Mouse (Mus musculus) liver, embryonic 12.5 days (tissue): ENCODE measurements around the gene Ankrd28. TPM values are rescaled to one million over a fixed set of nuclear protein-coding genes. Genes with fewer than 3 reads are reported as not detected.
A peak's percentile ranks its signal among the peaks of the same experiment; 100 is the strongest.

ENCODE experiments used
- ATAC-seq: fragments of 200-750 bp; cut with Nextera tagmentation; 2 replicates; pipeline ENCODE4 v1.8.0; 2017; ENCODE audit warnings: moderate number of reproducible peaks, mild to moderate bottlenecking, moderate library complexity
- H3K27ac ChIP-seq: fragments of 300-500 bp; sonication (generic); 2 replicates; pipeline ENCODE4 v1.5.1; 2016; ENCODE audit warnings: mild to moderate bottlenecking
- H3K27me3 ChIP-seq: fragments of 300-500 bp; sonication (generic); replicated peaks from 2 replicates; pipeline ENCODE4 v1.6.1; 2016; ENCODE audit warnings: mild to moderate bottlenecking, moderate library complexity
- H3K36me3 ChIP-seq: fragments of 300-500 bp; sonication (generic); 2 replicates; pipeline ENCODE4 v1.6.1; 2016; ENCODE audit warnings: mild to moderate bottlenecking, moderate library complexity
- H3K4me1 ChIP-seq: fragments of 300-500 bp; sonication (generic); 2 replicates; pipeline ENCODE4 v1.6.1; 2016
- H3K4me2 ChIP-seq: fragments of 300-500 bp; sonication (generic); 2 replicates; pipeline ENCODE4 v1.6.1; 2016; ENCODE audit warnings: mild to moderate bottlenecking, moderate library complexity
- H3K4me3 ChIP-seq: fragments of 300-500 bp; sonication (generic); 2 replicates; pipeline ENCODE4 v1.5.1; 2016; ENCODE audit warnings: mild to moderate bottlenecking, moderate library complexity
- H3K9ac ChIP-seq: fragments of 300-500 bp; sonication (generic); 2 replicates; pipeline ENCODE4 v1.6.1; 2016; ENCODE audit warnings: mild to moderate bottlenecking, moderate library complexity
- H3K9me3 ChIP-seq: fragments of 300-500 bp; sonication (generic); replicated peaks from 2 replicates; pipeline ENCODE4 v1.6.1; 2016; ENCODE audit warnings: mild to moderate bottlenecking, moderate library complexity
- WGBS: fragments of 180-500 bp; shearing (Covaris S2); methylation state at CpG from one replicate; pipeline ENCODE4 v1.1.7; 2016; ENCODE audit not compliant: insufficient replicate concordance; 5-methylcytosine and 5-hydroxymethylcytosine counted together
- polyA plus RNA-seq: library from polyadenylated mRNA; unstranded; fragments of >200 nt; fragmentation: Nextera tagmentation; extraction: Ambion mirVana; gene quantifications from 2 replicates; pipeline ENCODE4 v1.2.1, GENCODE M21; 2016

Gene Ankrd28
- polyA plus RNA-seq, 1 experiment from 2014 or later, result 6.2 TPM

DNA sequence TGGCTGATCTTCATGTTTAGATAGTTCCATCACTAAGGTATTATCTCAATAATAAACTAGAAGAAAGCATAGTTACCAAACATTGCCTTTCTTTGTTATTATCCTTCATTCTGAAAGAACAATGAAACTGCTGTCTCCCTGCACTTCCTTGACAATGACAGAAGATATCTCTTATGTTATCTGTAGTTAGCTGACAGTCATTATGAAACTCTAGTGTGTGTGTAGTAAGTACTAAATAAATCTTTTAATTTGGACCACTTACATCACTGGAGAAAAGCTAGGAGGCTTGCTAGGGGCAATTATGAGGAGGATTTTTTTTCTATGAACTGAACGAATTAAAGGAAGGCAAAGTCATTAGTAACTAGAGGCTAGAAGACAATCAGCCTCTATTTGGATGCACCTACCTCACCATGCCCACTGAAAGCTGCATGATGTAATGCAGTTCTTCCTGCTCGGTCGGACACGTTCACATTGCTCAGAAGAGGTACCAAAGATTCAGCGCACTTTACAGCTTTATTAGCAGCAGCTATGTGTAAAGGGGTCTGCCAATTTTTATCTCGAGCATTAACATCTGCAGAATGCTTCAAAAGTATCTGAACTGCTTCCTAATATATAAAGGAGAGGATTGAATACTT, 82.1 kb downstream of the Ankrd28 start:
- WGBS, result 74% methylated on average over 6 of the region's 6 CpGs
- no peaks in the 10 kb centered on the region for H3K4me1 ChIP-seq
- H3K4me2 ChIP-seq, result no peak overlapping the region
- peaks cover 27% of the 10 kb centered on the region for H3K36me3 ChIP-seq
- ATAC-seq, result no peak
- H3K27me3 ChIP-seq, result no peaks in the 10 kb centered on the region
- H3K27ac ChIP-seq, result no peak overlapping the region
- H3K9me3 ChIP-seq, result no peaks in the 10 kb centered on the region
- H3K9ac ChIP-seq, result no peak overlapping the region
- H3K4me3 ChIP-seq, result no peak overlapping the region

DNA sequence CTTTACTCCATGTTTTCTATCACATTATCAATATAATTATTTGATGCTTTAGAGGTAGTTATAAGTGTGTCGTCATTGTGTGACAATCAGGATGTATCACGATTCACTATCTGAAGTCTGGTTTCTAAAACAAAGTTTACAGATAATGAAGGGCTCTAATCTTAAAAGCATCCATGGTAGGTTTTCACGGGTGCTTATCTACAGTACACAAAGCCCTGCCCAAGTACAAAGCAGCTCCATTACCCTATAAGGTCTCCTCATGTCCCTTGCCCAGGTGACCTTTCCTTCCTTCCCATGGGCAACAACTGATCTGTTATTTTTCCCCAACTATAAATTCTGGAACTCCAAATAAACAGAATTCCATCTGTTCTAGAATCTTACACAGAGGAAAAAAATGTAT, 87.9 kb downstream of the Ankrd28 start:
- H3K4me1 ChIP-seq, result peaks cover 6% of the 10 kb centered on the region; the same call in 1 of the 2 replicates
- WGBS, result 27% methylated on average over 3 of the region's 3 CpGs

DNA sequence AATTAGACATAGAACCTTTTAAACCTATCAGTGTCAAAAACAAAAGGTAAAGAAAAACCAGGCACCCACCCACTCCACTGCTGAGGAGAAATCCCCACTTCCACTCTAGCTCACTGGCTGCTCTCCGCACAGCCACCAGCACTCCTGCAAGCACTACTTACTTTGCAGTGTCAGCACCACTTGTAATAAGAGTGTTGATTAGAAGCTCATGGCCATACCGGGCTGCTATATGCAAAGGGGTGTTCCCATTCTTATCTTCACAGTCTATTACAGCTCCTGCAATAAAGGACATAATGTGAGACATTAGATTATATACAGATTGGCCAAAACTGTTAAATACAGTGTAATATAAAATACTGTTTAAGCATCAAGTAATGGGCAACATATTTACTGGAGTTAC, 95.6 kb downstream of the Ankrd28 start:
- peaks cover 32% of the 10 kb centered on the region for H3K36me3 ChIP-seq
- H3K9me3 ChIP-seq, result no peaks in the 10 kb centered on the region
- H3K4me2 ChIP-seq, result no peak overlapping the region
- 61% methylated on average over 2 of the region's 2 CpGs for WGBS
- H3K4me1 ChIP-seq, result peaks cover 11% of the 10 kb centered on the region
- no peak overlapping the region for H3K4me3 ChIP-seq
- no peak overlapping the region for H3K9ac ChIP-seq
- peak; percentile 72 for ATAC-seq
- H3K27me3 ChIP-seq, result no peaks in the 10 kb centered on the region
- no peak overlapping the region for H3K27ac ChIP-seq

More for the DNA sequence above, 87.9 kb downstream of the Ankrd28 start:
- no peak overlapping the region for H3K27ac ChIP-seq
- ATAC-seq, result no peak
- H3K9me3 ChIP-seq, result no peaks in the 10 kb centered on the region
- H3K9ac ChIP-seq, result no peak overlapping the region
- H3K36me3 ChIP-seq, result peaks cover 52% of the 10 kb centered on the region
- H3K27me3 ChIP-seq, result no peaks in the 10 kb centered on the region
- H3K4me3 ChIP-seq, result no peak overlapping the region
- no peak overlapping the region for H3K4me2 ChIP-seq

DNA sequence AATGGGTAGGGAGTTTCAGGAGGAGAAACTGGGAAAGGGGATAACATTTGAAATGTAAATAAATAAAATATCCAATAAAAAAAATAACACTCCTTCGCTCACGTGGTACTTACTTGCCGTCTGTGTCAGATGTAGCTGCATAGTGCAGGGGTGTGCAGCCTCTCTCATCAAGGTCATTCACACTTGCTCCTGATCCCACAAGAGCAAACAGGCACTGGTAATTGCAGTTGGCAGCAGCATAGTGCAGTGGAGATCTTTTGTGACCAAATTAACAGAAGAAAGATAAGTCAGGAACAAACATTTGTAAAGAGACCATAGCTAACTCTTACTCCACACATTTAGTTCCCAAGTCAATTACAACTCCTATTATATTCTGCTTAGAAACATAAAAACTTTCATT, 102.9 kb downstream of the Ankrd28 start:
- H3K4me3 ChIP-seq, result no peak overlapping the region
- no peaks in the 10 kb centered on the region for H3K27me3 ChIP-seq
- H3K36me3 ChIP-seq, result peaks cover 28% of the 10 kb centered on the region
- ATAC-seq, result no peak
- peaks cover 15% of the 10 kb centered on the region; the same call in 1 of the 2 replicates for H3K4me1 ChIP-seq
- H3K9ac ChIP-seq, result no peak overlapping the region
- no peak overlapping the region for H3K27ac ChIP-seq
- WGBS, result 87% methylated on average over 3 of the region's 3 CpGs
- no peaks in the 10 kb centered on the region for H3K9me3 ChIP-seq
- H3K4me2 ChIP-seq, result no peak overlapping the region

DNA sequence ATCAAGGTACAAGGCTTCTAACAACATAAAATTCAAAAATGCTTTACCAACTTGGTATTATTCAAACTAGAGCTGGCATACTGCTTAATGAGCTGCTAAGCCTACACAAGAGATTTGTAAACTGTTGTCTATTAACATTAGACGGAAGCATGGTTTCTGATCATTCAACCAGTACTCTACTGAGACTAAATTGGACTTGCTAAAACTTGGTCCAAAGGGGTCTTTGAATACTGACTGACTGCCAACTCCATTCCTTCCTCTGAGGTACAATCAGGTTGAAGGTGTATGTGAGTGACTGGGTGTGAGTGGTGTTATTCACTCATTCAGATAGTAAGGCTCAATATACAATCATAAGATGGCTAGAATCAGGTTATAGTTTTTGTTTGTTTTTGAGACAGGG, 107.7 kb downstream of the Ankrd28 start:
- Histone ChIP-seq H3K4me2 (no peak overlapping the region), H3K4me3 (no peak overlapping the region), H3K9ac (no peak overlapping the region), H3K27ac (no peak overlapping the region), H3K4me1 (peaks cover 36% of the 10 kb centered on the region), H3K9me3 (no peaks in the 10 kb centered on the region), H3K27me3 (no peaks in the 10 kb centered on the region), H3K36me3 (peaks cover 45% of the 10 kb centered on the region)
- ATAC-seq, result no peak
- 91% methylated on average over 1 of the region's 1 CpGs for WGBS

DNA sequence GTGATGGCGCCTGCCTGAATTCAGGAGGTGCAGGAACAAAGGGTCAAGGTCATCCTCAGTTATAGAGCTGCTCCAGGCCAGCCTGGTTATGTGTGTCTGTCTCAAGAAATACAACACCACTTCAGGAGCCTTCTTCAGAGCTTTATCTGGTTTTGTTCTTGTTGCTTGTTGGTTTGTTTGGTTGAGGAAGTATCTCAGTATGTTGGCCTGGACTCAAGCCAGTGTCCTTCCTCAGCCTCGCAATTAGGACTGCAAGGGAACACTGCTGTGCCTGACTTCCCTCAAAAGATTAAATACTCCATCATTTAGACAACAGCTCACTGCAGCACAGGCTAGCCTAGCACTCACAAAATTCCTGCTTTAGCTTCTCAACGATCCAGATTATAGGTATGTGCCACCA, 109.2 kb downstream of the Ankrd28 start:
- Histone ChIP-seq H3K27ac (no peak overlapping the region), H3K4me1 (peaks cover 37% of the 10 kb centered on the region), H3K4me2 (no peak overlapping the region), H3K9me3 (no peaks in the 10 kb centered on the region), H3K27me3 (no peaks in the 10 kb centered on the region), H3K36me3 (peaks cover 51% of the 10 kb centered on the region), H3K4me3 (no peak overlapping the region), H3K9ac (no peak overlapping the region)
- ATAC-seq, result no peak
- 75% methylated on average over 3 of the region's 3 CpGs for WGBS

DNA sequence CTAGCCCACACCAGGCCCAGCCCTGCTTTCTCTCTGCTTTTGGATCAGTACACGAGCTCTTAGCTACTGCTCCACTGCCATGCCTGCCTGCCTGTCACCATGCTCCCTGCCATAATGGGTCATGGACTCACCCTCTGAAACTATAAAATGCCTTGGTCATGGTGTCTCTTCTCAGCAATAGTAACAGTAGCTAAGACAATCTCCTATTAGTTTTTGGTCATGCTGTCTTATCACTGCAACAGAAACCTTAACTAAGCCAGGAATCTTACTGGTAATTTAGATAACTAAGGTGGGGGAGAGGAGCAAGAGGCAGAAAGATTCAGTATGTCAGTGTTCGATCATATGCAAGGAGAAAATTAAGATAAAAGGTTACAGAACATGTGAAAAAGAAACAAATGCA, 112.1 kb downstream of the Ankrd28 start:
- Histone ChIP-seq H3K4me3 (no peak overlapping the region), H3K9me3 (no peaks in the 10 kb centered on the region), H3K36me3 (peaks cover 63% of the 10 kb centered on the region), H3K9ac (no peak overlapping the region; the same call in 1 of the 2 replicates), H3K4me2 (0 out of 2 replicates have a peak overlapping the region, but pooled peaks have one; percentile 0), H3K27ac (peak overlapping the region; percentile 70), H3K27me3 (no peaks in the 10 kb centered on the region), H3K4me1 (peaks cover 46% of the 10 kb centered on the region)
- ATAC-seq, result peak; percentile 59
- 50% methylated on average over 2 of the region's 2 CpGs for WGBS

DNA sequence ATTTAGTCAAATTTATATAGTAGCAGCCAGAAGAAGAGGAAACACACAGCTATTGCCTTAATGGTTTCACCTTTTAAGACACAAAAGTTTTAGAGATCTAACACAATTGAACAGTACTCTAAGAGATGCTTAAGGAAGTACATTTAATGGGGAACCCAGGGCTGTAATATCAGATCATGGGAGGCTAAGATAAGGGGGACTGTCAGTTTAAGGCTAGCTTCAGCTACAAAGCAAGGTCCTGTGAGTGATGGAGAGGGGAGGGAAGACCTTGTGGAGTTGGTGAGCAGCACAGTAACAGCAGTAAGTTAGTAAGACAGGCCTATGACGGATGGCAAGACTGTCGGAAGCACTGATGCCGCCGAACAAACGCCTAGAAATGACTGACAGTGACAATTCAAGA, 113.1 kb downstream of the Ankrd28 start:
- Histone ChIP-seq H3K4me1 (peaks cover 46% of the 10 kb centered on the region), H3K9ac (no peak overlapping the region), H3K27ac (peak overlapping the region; percentile 70), H3K4me2 (no peak overlapping the region), H3K27me3 (no peaks in the 10 kb centered on the region), H3K36me3 (peaks cover 67% of the 10 kb centered on the region), H3K9me3 (no peaks in the 10 kb centered on the region), H3K4me3 (no peak overlapping the region)
- WGBS, result 78% methylated on average over 5 of the region's 5 CpGs
- ATAC-seq, result peak; percentile 49; the same call in 1 of the 2 replicates

DNA sequence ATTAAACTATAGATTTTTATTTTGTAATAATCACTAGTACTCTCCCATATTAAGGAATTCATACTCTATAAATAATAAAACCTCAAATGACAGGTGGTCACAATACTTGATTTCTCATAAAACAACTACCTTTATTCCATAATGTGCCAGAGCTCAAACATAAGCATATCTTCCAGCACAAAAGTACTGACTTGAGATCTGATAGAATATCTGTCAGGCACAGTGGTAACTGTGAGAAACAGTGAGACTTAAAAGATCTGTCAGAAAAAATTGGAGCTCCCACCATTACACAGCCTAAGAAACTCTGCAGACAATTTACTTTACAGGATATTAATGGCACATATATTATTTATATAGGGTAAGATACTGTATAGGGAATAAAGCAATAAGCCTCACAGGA, 114.8 kb downstream of the Ankrd28 start:
- H3K4me2 ChIP-seq, result 0 out of 2 replicates have a peak overlapping the region, but pooled peaks have one; percentile 14
- peaks cover 69% of the 10 kb centered on the region for H3K36me3 ChIP-seq
- no peak overlapping the region for H3K4me3 ChIP-seq
- H3K4me1 ChIP-seq, result peaks cover 48% of the 10 kb centered on the region
- peak; percentile 51; the same call in 1 of the 2 replicates for ATAC-seq
- H3K27me3 ChIP-seq, result no peaks in the 10 kb centered on the region
- no peaks in the 10 kb centered on the region for H3K9me3 ChIP-seq
- H3K9ac ChIP-seq, result no peak overlapping the region
- no peak overlapping the region for H3K27ac ChIP-seq

DNA sequence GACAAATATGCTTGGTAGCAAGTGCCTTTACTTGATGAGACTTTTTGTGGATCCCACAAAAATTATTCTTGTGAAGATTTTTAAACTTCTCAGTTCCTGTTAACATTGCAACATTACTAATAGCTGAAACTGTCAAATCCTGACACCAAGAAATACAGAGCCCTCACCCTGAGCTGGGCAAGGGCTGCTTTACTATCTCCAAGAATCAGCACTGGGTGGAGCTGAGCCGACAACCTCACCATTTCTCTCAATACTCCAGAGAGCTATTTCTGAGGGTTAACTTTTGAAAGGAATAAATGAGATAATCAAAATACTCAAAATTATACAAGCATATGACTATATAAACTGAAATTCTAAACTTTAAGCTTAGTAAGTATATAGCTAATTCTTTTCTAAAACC, 121.1 kb downstream of the Ankrd28 start:
- 31% methylated on average over 1 of the region's 1 CpGs for WGBS
- no peak overlapping the region for H3K4me3 ChIP-seq

DNA sequence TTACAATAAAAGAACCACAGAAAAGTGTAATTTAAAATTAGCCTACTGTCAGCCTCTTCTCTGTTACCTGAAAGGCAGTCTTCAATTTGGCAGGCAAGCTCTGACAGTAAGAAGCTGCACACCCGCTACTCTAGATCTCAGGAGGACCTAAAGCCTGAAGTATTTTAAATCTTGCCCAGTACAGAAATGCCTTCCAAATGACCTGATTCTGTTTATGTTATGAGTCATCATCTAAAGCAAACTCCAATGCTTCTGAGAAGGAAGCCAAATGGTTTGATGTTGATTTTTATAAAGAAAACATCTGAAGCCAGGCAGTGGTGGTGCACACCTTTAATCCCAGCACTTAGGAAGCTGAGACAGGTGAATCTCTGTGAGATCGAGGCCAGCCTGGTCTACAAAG, 130.1 kb downstream of the Ankrd28 start:
- Histone ChIP-seq H3K27ac (no peak overlapping the region), H3K36me3 (peaks cover 65% of the 10 kb centered on the region), H3K9ac (no peak overlapping the region), H3K9me3 (no peaks in the 10 kb centered on the region), H3K4me1 (no peaks in the 10 kb centered on the region), H3K4me3 (no peak overlapping the region), H3K27me3 (no peaks in the 10 kb centered on the region), H3K4me2 (no peak overlapping the region)
- 80% methylated on average over 2 of the region's 2 CpGs for WGBS
- ATAC-seq, result no peak

More for the DNA sequence above, 121.1 kb downstream of the Ankrd28 start:
- H3K9me3 ChIP-seq, result no peaks in the 10 kb centered on the region
- H3K9ac ChIP-seq, result no peak overlapping the region
- no peak overlapping the region for H3K4me2 ChIP-seq
- H3K27me3 ChIP-seq, result no peaks in the 10 kb centered on the region
- peaks cover 54% of the 10 kb centered on the region for H3K36me3 ChIP-seq
- no peak overlapping the region for H3K27ac ChIP-seq
- peak; percentile 81 for ATAC-seq
- peaks cover 27% of the 10 kb centered on the region for H3K4me1 ChIP-seq

DNA sequence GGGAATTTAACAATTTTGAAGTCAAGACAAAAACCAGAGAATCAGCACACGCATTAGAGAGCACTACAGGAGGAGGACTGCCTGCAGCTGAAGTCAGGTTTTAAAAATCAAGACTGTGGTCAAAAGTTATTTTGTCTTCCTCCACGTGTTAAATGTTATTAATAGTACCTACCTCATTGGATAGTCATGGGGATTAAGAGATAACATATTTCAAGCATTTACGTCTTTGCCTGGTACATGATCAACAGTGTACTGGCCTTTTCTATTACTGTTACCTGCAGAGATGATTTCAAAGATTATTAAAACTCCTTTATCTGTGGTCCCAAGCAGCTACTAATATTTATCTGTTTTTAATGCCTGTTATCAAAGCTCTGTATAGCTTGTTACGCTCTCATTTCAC, 132.7 kb downstream of the Ankrd28 start:
- WGBS, result 73% methylated on average over 4 of the region's 4 CpGs
- H3K27ac ChIP-seq, result no peak overlapping the region
- no peak overlapping the region for H3K4me2 ChIP-seq
- H3K4me1 ChIP-seq, result no peaks in the 10 kb centered on the region
- peaks cover 41% of the 10 kb centered on the region for H3K36me3 ChIP-seq
- ATAC-seq, result no peak
- H3K4me3 ChIP-seq, result no peak overlapping the region
- H3K27me3 ChIP-seq, result no peaks in the 10 kb centered on the region
- no peak overlapping the region for H3K9ac ChIP-seq
- no peaks in the 10 kb centered on the region for H3K9me3 ChIP-seq

DNA sequence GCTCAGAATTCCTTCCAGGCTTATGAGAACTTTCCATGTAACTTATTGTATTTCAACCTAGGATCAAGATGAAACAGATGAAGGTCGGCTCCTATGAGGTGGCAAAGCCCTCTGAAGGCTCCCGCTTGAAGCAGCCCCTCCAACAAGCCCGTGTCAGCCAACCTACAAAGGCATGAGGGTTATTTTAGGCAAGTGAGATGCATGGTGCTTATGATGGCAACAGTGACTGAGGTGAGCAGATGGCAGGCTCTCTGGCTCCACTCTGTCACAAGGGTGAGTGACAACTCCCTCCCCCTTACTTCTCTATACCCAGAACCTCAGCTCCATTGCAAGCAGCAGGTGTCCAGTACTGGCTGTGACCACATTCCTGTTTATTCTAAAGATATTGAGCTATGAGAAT, 133.1 kb downstream of the Ankrd28 start:
- ATAC-seq, result no peak
- Histone ChIP-seq H3K36me3 (peaks cover 37% of the 10 kb centered on the region), H3K4me2 (no peak overlapping the region), H3K9me3 (no peaks in the 10 kb centered on the region), H3K4me3 (no peak overlapping the region), H3K9ac (no peak overlapping the region), H3K4me1 (no peaks in the 10 kb centered on the region), H3K27ac (no peak overlapping the region), H3K27me3 (no peaks in the 10 kb centered on the region)
- 79% methylated on average over 3 of the region's 3 CpGs for WGBS
